Mouse (Mus musculus): ENCODE data around the gene Olfr235. TPM values are rescaled to one million over a fixed set of nuclear protein-coding genes. Genes with fewer than 3 reads are reported as not detected.
"Not testable (repeated sequence)": the region's sequence is repeated elsewhere in the genome, so short reads cannot be mapped to it uniquely, and the experiment has no call there.

Gene Olfr235
- total RNA-seq (2014; rRNA removed) = not detected in 2 replicates
- polyA plus RNA-seq (2015; fragmentation: Nextera tagmentation; extraction: Ambion mirVana) = not detected in 2 replicates

DNA sequence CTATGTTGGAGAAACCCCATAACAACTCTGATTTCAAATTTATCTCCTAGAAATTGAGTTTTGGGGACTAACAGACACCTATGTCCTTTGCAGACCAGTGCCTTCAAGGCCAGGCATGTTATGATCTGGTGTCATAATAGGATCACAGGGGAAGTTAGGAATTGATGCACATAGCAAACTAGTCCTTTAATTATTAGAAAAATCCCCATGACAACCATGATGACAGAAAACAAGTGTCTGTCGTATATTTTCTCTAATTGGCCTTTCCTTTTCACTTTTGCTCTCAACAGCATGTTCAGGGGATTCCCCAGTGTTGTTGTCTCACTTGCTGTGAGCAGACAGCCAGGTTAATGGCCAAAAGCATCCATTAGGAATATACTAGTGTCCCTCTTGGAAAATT is at the start of gene Olfr235:
TSS of gene Olfr235 (plus strand) at position 301 of the 400 bp plus-strand sequence.
- no peak within 1 kb of the TSS for H3K4me2 ChIP-seq (ENCODE audit: low read depth)
- 48% methylated on average over 1 of the region's 1 CpGs for WGBS
- DNase-seq = no peak

GRCm38 (mm10) chr19:12232496-12232895 is 28.3 kb upstream of the Olfr235 start, which contains the start of gene Olfr1432:
TSS of gene Olfr1432 (minus strand) at chr19:12232596.
- not testable (repeated sequence) for H3K4me2 ChIP-seq (ENCODE audit: low read depth); H3K4me3 ChIP-seq (ENCODE audit: low read depth, low read length); H3K36me3 ChIP-seq (ENCODE audit: insufficient read depth); H3K4me1 ChIP-seq (ENCODE audit: insufficient read depth); ATAC-seq; H3K27me3 ChIP-seq (ENCODE audit: insufficient read depth, low read length); DNase-seq; H3K9me3 ChIP-seq (ENCODE audit: low read length); H3K9ac ChIP-seq; H3K27ac ChIP-seq (ENCODE audit: low read depth, low read length)

More for the DNA sequence above, at the start of gene Olfr235:
- TF ChIP-seq CTCF (IDR thresholded peaks at IDR 0.05; ENCODE audit: low read depth) = no peak
- no peaks in the 10 kb centered on the region for H3K36me3 ChIP-seq (ENCODE audit: insufficient read depth)
- H3K9me3 ChIP-seq (ENCODE audit: low read length) = no peaks in the 10 kb centered on the region
- no peak for ATAC-seq
- H3K27ac ChIP-seq (ENCODE audit: low read depth, low read length) = no peak within 1 kb of the TSS
- H3K4me3 ChIP-seq (ENCODE audit: low read depth, low read length) = no peak within 1 kb of the TSS
- no peaks in the 10 kb centered on the region for H3K4me1 ChIP-seq (ENCODE audit: insufficient read depth)
- H3K9ac ChIP-seq = no peak within 1 kb of the TSS
- no peaks in the 10 kb centered on the region for H3K27me3 ChIP-seq (ENCODE audit: insufficient read depth, low read length)

GRCm38 (mm10) chr19:12241559-12241958 is 19.3 kb upstream of the Olfr235 start, which contains the start of gene Olfr262:
TSS of gene Olfr262 (minus strand) at chr19:12241659.
- ATAC-seq = no peak
- no peak within 1 kb of the TSS for H3K9ac ChIP-seq
- H3K4me2 ChIP-seq (ENCODE audit: low read depth) = no peak within 1 kb of the TSS
- H3K4me3 ChIP-seq (ENCODE audit: low read depth, low read length) = no peak within 1 kb of the TSS
- TF ChIP-seq CTCF (IDR thresholded peaks at IDR 0.05; ENCODE audit: low read depth) = no peak
- H3K27ac ChIP-seq (ENCODE audit: low read depth, low read length) = no peak within 1 kb of the TSS
- WGBS = 89% methylated on average over 1 of the region's 1 CpGs
- DNase-seq = no peak
- H3K27me3 ChIP-seq (ENCODE audit: insufficient read depth, low read length) = no peaks in the 10 kb centered on the region
- no peaks in the 10 kb centered on the region for H3K9me3 ChIP-seq (ENCODE audit: low read length)
- no peaks in the 10 kb centered on the region for H3K4me1 ChIP-seq (ENCODE audit: insufficient read depth)
- no peaks in the 10 kb centered on the region for H3K36me3 ChIP-seq (ENCODE audit: insufficient read depth)

DNA sequence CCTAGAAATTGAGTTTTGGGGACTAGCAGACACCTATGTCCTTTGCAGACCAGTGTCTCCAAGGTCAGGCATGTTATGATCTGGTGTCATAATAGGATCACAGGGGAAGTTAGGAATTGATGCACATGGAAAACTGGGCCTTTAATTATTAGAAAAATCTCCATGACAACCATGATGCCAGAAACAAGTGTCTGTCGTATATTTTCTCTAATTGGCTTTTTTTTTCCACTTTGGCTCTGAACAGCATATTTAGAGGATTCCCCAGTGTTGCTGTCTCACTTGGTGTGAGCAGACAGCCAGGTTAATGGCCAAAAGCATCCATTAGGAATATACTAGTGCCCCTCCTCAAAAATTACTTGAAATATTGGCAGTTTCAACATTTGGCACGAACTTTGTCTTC is 18.7 kb downstream of the Olfr235 start, which contains the start of gene Olfr1434:
TSS of gene Olfr1434 (plus strand) at position 301 of the 400 bp plus-strand sequence.
- no peak for ATAC-seq
- Histone ChIP-seq H3K4me3 (ENCODE audit: low read depth, low read length) (no peak within 1 kb of the TSS), H3K27ac (ENCODE audit: low read depth, low read length) (no peak within 1 kb of the TSS), H3K27me3 (ENCODE audit: insufficient read depth, low read length) (no peaks in the 10 kb centered on the region), H3K4me1 (ENCODE audit: insufficient read depth) (no peaks in the 10 kb centered on the region), H3K9me3 (ENCODE audit: low read length) (no peaks in the 10 kb centered on the region), H3K36me3 (ENCODE audit: insufficient read depth) (no peaks in the 10 kb centered on the region), H3K9ac (no peak within 1 kb of the TSS), H3K4me2 (ENCODE audit: low read depth) (no peak within 1 kb of the TSS)
- 66% methylated on average over 2 of the region's 2 CpGs for WGBS
- no peak for TF ChIP-seq CTCF (IDR thresholded peaks at IDR 0.05; ENCODE audit: low read depth)
- DNase-seq = no peak

DNA sequence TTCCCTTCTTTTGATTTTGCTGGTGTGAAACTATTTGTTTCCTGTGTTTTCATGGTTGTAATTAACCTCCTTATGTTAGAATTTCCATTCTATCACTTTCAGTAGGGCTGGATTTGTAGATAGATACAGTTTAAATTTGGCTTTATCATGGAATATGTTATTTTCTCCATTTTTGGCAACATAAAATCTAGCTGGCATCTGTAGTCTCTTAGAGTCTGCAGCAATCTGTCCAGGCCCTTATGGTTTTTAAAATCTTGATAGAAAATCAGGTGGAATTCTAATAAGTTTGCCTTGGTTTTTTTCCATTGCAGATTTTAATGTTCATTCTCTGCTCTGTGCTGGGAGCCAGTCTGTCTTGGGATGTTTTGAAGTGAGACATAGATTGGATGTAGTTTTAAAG is 32.1 kb downstream of the Olfr235 start:
- Histone ChIP-seq H3K4me3 (ENCODE audit: low read depth, low read length) (no peak overlapping the region), H3K27ac (ENCODE audit: low read depth, low read length) (no peak overlapping the region), H3K9ac (no peak overlapping the region), H3K36me3 (ENCODE audit: insufficient read depth) (no peaks in the 10 kb centered on the region), H3K4me1 (ENCODE audit: insufficient read depth) (no peaks in the 10 kb centered on the region), H3K4me2 (ENCODE audit: low read depth) (no peak overlapping the region), H3K9me3 (ENCODE audit: low read length) (no peaks in the 10 kb centered on the region), H3K27me3 (ENCODE audit: insufficient read depth, low read length) (no peaks in the 10 kb centered on the region)
- DNase-seq = peak; percentile 66
- ATAC-seq = peak; percentile 76
- TF ChIP-seq CTCF (IDR thresholded peaks at IDR 0.05; ENCODE audit: low read depth) = no peak

DNA sequence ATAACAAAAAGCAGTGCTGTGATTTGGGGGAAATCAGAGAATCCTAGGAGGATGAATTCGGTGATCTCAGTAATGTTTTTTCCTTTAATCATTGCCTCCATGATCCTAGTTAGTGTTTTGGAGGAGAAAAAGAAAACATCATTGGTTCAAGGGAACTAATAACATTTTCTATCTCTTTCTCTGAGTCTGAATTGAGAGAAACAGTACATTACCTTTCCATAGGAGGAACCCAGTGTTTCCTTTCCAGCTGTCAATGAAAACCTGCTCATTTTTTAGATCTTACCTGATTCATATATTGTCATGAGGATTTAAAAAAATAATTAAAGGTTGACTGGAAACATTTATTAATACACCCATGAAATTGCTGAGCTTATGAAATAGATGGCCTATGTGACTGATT is 38.2 kb downstream of the Olfr235 start, which contains the start of gene Olfr1436:
TSS of gene Olfr1436 (minus strand) at position 101 of the 400 bp plus-strand sequence.
- not testable (repeated sequence) for H3K27ac ChIP-seq (ENCODE audit: low read depth, low read length); H3K4me1 ChIP-seq (ENCODE audit: insufficient read depth); H3K4me3 ChIP-seq (ENCODE audit: low read depth, low read length); H3K27me3 ChIP-seq (ENCODE audit: insufficient read depth, low read length); H3K4me2 ChIP-seq (ENCODE audit: low read depth); ATAC-seq; DNase-seq; H3K9me3 ChIP-seq (ENCODE audit: low read length); H3K9ac ChIP-seq; H3K36me3 ChIP-seq (ENCODE audit: insufficient read depth)
- WGBS = 84% methylated on average over 1 of the region's 1 CpGs

Other genes with a start within 250 kb of the Olfr235 start
- gene Olfr1423, start 219.7 kb upstream of the Olfr235 start, total RNA-seq (2014; rRNA removed) = not detected in 2 replicates
- gene Olfr1423, start 219.7 kb upstream of the Olfr235 start, polyA plus RNA-seq (2015; fragmentation: Nextera tagmentation; extraction: Ambion mirVana) = not detected in 2 replicates
- not detected in 2 replicates for gene Olfr1424, start 198.3 kb upstream of the Olfr235 start, total RNA-seq (2014; rRNA removed)
- gene Olfr1424, start 198.3 kb upstream of the Olfr235 start, polyA plus RNA-seq (2015; fragmentation: Nextera tagmentation; extraction: Ambion mirVana) = not detected in 2 replicates
- not detected in 2 replicates for gene Olfr1425, start 183.3 kb upstream of the Olfr235 start, total RNA-seq (2014; rRNA removed)
- gene Olfr1425, start 183.3 kb upstream of the Olfr235 start, polyA plus RNA-seq (2015; fragmentation: Nextera tagmentation; extraction: Ambion mirVana) = not detected in 2 replicates
- gene Olfr1426, start 169.0 kb upstream of the Olfr235 start, total RNA-seq (2014; rRNA removed) = not detected in 2 replicates
- gene Olfr1426, start 169.0 kb upstream of the Olfr235 start, polyA plus RNA-seq (2015; fragmentation: Nextera tagmentation; extraction: Ambion mirVana) = not detected in 2 replicates
- not detected in 2 replicates for gene Olfr1427, start 157.7 kb upstream of the Olfr235 start, total RNA-seq (2014; rRNA removed)
- not detected in 2 replicates for gene Olfr1427, start 157.7 kb upstream of the Olfr235 start, polyA plus RNA-seq (2015; fragmentation: Nextera tagmentation; extraction: Ambion mirVana)
- gene Olfr1428, start 145.1 kb upstream of the Olfr235 start, total RNA-seq (2014; rRNA removed) = not detected in 2 replicates
- not detected in 2 replicates for gene Olfr1428, start 145.1 kb upstream of the Olfr235 start, polyA plus RNA-seq (2015; fragmentation: Nextera tagmentation; extraction: Ambion mirVana)
- gene Olfr76, start 137.8 kb upstream of the Olfr235 start, total RNA-seq (2014; rRNA removed) = not detected in 2 replicates
- not detected in 2 replicates for gene Olfr76, start 137.8 kb upstream of the Olfr235 start, polyA plus RNA-seq (2015; fragmentation: Nextera tagmentation; extraction: Ambion mirVana)
- not detected in 2 replicates for gene Olfr1555-ps1, start 90.9 kb upstream of the Olfr235 start, total RNA-seq (2014; rRNA removed)
- gene Olfr1555-ps1, start 90.9 kb upstream of the Olfr235 start, polyA plus RNA-seq (2015; fragmentation: Nextera tagmentation; extraction: Ambion mirVana) = not detected in 2 replicates
- gene Olfr1431, start 60.4 kb upstream of the Olfr235 start, total RNA-seq (2014; rRNA removed) = not detected in 2 replicates
- not detected in 2 replicates for gene Olfr1431, start 60.4 kb upstream of the Olfr235 start, polyA plus RNA-seq (2015; fragmentation: Nextera tagmentation; extraction: Ambion mirVana)
- not detected in 2 replicates for gene Olfr1432, start 28.4 kb upstream of the Olfr235 start, total RNA-seq (2014; rRNA removed)
- not detected in 2 replicates for gene Olfr1432, start 28.4 kb upstream of the Olfr235 start, polyA plus RNA-seq (2015; fragmentation: Nextera tagmentation; extraction: Ambion mirVana)
- not detected in 2 replicates for gene Olfr262, start 19.4 kb upstream of the Olfr235 start, total RNA-seq (2014; rRNA removed)
- not detected in 2 replicates for gene Olfr262, start 19.4 kb upstream of the Olfr235 start, polyA plus RNA-seq (2015; fragmentation: Nextera tagmentation; extraction: Ambion mirVana)
- not detected in 2 replicates for gene Olfr1434, start 18.8 kb downstream of the Olfr235 start, total RNA-seq (2014; rRNA removed)
- not detected in 2 replicates for gene Olfr1434, start 18.8 kb downstream of the Olfr235 start, polyA plus RNA-seq (2015; fragmentation: Nextera tagmentation; extraction: Ambion mirVana)
- gene Olfr1436, start 38.1 kb downstream of the Olfr235 start, total RNA-seq (2014; rRNA removed) = not detected in 2 replicates
- not detected in 2 replicates for gene Olfr1436, start 38.1 kb downstream of the Olfr235 start, polyA plus RNA-seq (2015; fragmentation: Nextera tagmentation; extraction: Ambion mirVana)
- gene Olfr1437, start 64.1 kb downstream of the Olfr235 start, total RNA-seq (2014; rRNA removed) = not detected in 2 replicates
- gene Olfr1437, start 64.1 kb downstream of the Olfr235 start, polyA plus RNA-seq (2015; fragmentation: Nextera tagmentation; extraction: Ambion mirVana) = not detected in 2 replicates
- not detected in 2 replicates for gene Olfr1438-ps1, start 74.9 kb downstream of the Olfr235 start, total RNA-seq (2014; rRNA removed)
- gene Olfr1438-ps1, start 74.9 kb downstream of the Olfr235 start, polyA plus RNA-seq (2015; fragmentation: Nextera tagmentation; extraction: Ambion mirVana) = not detected in 2 replicates
- not detected in 2 replicates for gene Olfr1440, start 126.2 kb downstream of the Olfr235 start, total RNA-seq (2014; rRNA removed)
- not detected in 2 replicates for gene Olfr1440, start 126.2 kb downstream of the Olfr235 start, polyA plus RNA-seq (2015; fragmentation: Nextera tagmentation; extraction: Ambion mirVana)
- not detected in 2 replicates for gene Olfr1441, start 156.4 kb downstream of the Olfr235 start, total RNA-seq (2014; rRNA removed)
- not detected in 2 replicates for gene Olfr1441, start 156.4 kb downstream of the Olfr235 start, polyA plus RNA-seq (2015; fragmentation: Nextera tagmentation; extraction: Ambion mirVana)
- gene Pfpl, start 166.9 kb downstream of the Olfr235 start, total RNA-seq (2014; rRNA removed) = not detected in 2 replicates
- 0.04 TPM in 1 of 2 replicates, not detected in the other for gene Pfpl, start 166.9 kb downstream of the Olfr235 start, polyA plus RNA-seq (2015; fragmentation: Nextera tagmentation; extraction: Ambion mirVana)
- gene Mpeg1, start 199.7 kb downstream of the Olfr235 start, total RNA-seq (2014; rRNA removed) = 3.2 and 3.5 TPM in 2 replicates
- 0.63 and 1.1 TPM in 2 replicates for gene Mpeg1, start 199.7 kb downstream of the Olfr235 start, polyA plus RNA-seq (2015; fragmentation: Nextera tagmentation; extraction: Ambion mirVana)
- 43.2 and 48.8 TPM in 2 replicates for gene Dtx4, start 240.4 kb downstream of the Olfr235 start, total RNA-seq (2014; rRNA removed)
- 20.6 and 21.2 TPM in 2 replicates for gene Dtx4, start 240.4 kb downstream of the Olfr235 start, polyA plus RNA-seq (2015; fragmentation: Nextera tagmentation; extraction: Ambion mirVana)